Mouse (Mus musculus) mature B cell (primary cell): ENCODE measurements around the gene Pkd1l3.

ENCODE experiments used
- in situ Hi-C: fragments of 300-500 bp; cut with MboI; formaldehyde crosslinking; loops from 2 replicates; pipeline ENCODE4 v1.14.3; 2019

Pkd1l3 gene

GRCm38 (mm10) chr8:109697754-109698153 is 83.4 kb downstream of the Pkd1l3 start:
- in situ Hi-C loops: no loop called here

- in situ Hi-C loops: no loop called here
Measured at GRCm38 (mm10) chr8:109698477-109698876, 84.2 kb downstream of the Pkd1l3 start.

- in situ Hi-C loops: no loop called here
Measured at GRCm38 (mm10) chr8:109704565-109705319, 90.4 kb downstream of the Pkd1l3 start.

- in situ Hi-C loops: no loop called here
Measured at GRCm38 (mm10) chr8:109705320-109706075, 91.2 kb downstream of the Pkd1l3 start, which contains the start of gene Zfp821. Zfp821 (plus strand) TSS chr8:109705546.

- in situ Hi-C loops: no loop called here
Measured at GRCm38 (mm10) chr8:109706076-109706873, 92.0 kb downstream of the Pkd1l3 start.

GRCm38 (mm10) chr8:109706874-109707237 is 92.5 kb downstream of the Pkd1l3 start:
- in situ Hi-C loops: no loop called here

GRCm38 (mm10) chr8:109707921-109708320 is 93.6 kb downstream of the Pkd1l3 start:
- in situ Hi-C loops: no loop called here

GRCm38 (mm10) chr8:109712521-109712920 is 98.2 kb downstream of the Pkd1l3 start:
- in situ Hi-C loops: no loop called here

- in situ Hi-C loops: no loop called here
Measured at GRCm38 (mm10) chr8:109714961-109715360, 100.6 kb downstream of the Pkd1l3 start.
